Mouse (Mus musculus): ENCODE data around the gene Gtf2a1l.

- no peak for TF ChIP-seq POLR2A (IDR thresholded peaks at IDR 0.05; ENCODE audit: insufficient read depth, low read depth, low read length)
- TF ChIP-seq CTCF (IDR thresholded peaks at IDR 0.05) = no peak
- TF ChIP-seq EP300 (IDR thresholded peaks at IDR 0.05; ENCODE audit: insufficient read depth, low read depth, low read length) = no peak
These were observed 44.1 kb upstream of the Gtf2a1l start for GRCm38 (mm10) chr17:88624386-88624785.

Measured in heart, adult 2 months (tissue).